Mouse (Mus musculus): ENCODE measurements around the gene Clec14a. TPM values are rescaled to one million over a fixed set of nuclear protein-coding genes. Genes with fewer than 3 reads are reported as not detected.

Clec14a gene
- polyA plus RNA-seq, 1 experiment from 2014 or later, result 5.5 TPM

DNA sequence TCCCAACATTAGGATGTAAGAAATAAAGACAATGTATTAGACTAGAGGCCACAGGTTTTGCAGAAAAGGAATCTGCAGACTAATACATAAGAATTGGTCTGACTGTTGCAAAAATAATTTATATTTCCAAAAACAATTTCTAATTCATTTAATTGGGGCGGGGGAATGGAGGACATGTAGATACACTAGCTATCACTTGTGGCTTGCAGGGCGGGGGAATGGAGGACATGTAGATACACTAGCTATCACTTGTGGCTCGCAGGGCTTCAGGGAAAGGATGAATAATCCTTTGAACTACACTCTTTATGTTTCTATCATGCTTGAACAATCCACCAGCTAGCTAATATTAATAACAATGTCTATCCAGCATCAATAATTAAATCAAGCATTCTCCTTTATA, 50.0 kb downstream of the Clec14a start:
- no peak overlapping the region for H3K9ac ChIP-seq
- H3K9me3 ChIP-seq, result no peaks in the 10 kb centered on the region
- no peak overlapping the region for H3K4me2 ChIP-seq
- peaks cover 21% of the 10 kb centered on the region for H3K27me3 ChIP-seq
- no peak overlapping the region for H3K4me3 ChIP-seq (replicated peaks)
- ATAC-seq (ENCODE audit: low FRiP score), result no peak
- 86% methylated on average over 3 of the region's 3 CpGs for WGBS
- H3K36me3 ChIP-seq (replicated peaks), result no peaks in the 10 kb centered on the region
- H3K27ac ChIP-seq, result no peak overlapping the region
- 0 out of 2 replicates have a peak, but pooled peaks cover 4% of the 10 kb centered on the region for H3K4me1 ChIP-seq

DNA sequence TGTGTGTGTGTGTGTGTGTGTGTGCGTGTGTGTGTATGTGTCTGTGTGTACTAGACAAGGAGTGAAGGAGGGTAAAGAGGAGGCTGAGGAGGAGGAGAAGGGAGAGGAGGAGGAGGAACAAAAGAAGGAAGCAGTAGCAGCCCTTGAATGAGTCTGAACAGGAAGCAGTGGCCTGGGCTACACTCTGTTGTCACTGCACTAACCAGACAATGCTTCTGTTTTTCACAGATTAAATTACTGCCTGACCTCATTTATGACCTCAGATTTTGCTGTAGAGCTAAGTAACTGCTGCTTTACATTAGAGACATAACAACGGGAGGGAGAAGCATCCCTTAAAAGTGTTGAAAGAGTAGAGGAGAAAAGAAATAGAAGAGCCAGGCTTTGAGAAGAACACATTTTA, 52.9 kb downstream of the Clec14a start:
- WGBS, result 47% methylated on average over 2 of the region's 2 CpGs
- ATAC-seq (ENCODE audit: low FRiP score), result no peak
- Histone ChIP-seq H3K9ac (no peak overlapping the region), H3K4me3 (replicated peaks) (no peak overlapping the region), H3K36me3 (replicated peaks) (no peaks in the 10 kb centered on the region), H3K27ac (no peak overlapping the region), H3K4me1 (peaks cover 26% of the 10 kb centered on the region), H3K4me2 (no peak overlapping the region), H3K9me3 (no peaks in the 10 kb centered on the region), H3K27me3 (peaks cover 49% of the 10 kb centered on the region)

Other genes starting within 250 kb of the Clec14a start
- gene Sstr1, start 57.5 kb downstream of the Clec14a start, polyA plus RNA-seq (2016; fragmentation: Nextera tagmentation; extraction: Ambion mirVana), result 1.9 and 2.4 TPM in 2 replicates

All from forebrain, embryonic 12.5 days (tissue).